Mouse (Mus musculus) kidney, postnatal 10 days (tissue): ENCODE data around the gene Adamts20.
"Not testable (repeated sequence)": the region's sequence is repeated elsewhere in the genome, so short reads cannot be mapped to it uniquely, and the experiment has no call there.

Experiments
- DNase-seq: peaks from one replicate; pipeline ENCODE4 v3.0.0; 2021; ENCODE audit warnings: mixed read lengths

The Adamts20 gene

DNA sequence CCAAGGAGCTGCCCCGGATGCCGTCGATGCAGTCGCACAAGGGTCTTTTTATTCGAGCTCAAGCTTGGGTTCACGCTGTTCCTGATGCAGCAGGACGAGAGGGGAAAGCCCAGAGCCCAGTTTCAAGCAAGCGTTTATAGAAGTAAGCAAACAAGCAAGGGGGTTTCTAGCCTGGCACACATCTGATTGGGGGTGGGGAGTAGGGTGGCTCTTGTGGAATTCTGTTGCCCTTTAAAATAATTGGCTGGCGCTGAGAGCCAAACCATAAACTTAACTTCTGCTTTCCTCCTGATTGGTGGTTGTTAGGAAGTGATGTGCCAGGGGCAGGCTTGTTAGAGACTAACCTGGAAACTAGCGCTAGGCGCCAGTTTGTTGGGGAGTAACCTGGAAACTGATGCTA, at the start of gene Adamts20:
Adamts20 (minus strand) TSS at position 101 of the 400 bp plus-strand sequence.
- no peak for DNase-seq

DNA sequence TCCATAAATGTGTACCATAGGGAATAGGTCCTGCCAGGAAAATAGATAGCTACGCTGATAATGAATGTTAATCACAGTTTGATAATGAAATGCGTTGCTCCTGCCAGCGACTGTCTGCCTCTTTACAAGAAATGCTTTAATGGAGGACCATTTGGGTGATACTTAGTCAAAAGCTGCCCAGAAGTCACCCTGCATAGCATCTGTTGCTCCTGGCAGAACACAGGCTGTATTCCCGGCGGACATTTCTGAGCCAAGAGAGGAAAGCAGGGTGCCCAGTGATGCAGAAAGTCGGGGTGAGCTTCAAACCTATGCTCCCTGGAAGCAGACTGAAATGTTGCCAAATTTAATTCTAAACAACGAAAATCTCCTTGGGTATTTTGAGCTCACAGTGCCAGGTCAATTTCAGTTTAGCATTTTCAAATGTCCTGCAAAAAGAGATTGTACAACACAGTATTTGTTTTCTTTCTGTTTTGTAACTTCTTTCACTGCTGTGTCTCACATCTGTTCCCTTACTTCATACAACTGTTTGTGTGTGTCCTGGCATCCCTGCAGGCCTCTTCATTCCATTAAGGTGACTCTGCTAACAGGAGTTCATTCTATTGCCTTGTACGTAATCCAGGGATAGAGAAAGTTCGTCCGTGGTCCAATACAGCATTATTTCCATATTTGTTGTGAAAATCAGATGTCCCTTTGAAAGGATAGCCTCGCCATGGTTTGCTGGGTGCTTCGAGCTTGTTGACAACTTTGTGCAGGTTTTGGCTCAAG, 38.4 kb upstream of the Adamts20 start:
- DNase-seq, result no peak

DNA sequence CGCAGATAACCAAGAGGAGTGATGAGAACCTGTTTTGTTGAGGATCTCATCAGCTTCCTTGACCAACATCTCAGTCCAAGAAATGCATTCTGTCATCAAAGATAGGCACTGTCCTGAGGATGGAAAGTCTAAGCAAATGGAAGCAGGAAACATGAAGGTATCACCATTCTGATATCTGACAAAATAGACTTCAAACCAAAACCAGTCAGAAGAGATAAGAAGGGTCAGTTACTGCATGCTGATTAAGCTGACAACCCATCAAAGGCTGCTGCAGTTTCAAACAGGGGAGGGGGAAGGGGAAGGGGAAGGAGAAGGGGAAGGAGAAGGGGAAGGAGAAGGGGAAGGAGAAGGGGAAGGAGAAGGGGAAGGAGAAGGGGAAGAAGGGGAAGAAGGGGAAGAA, 34.0 kb upstream of the Adamts20 start:
- DNase-seq, result no peak

DNA sequence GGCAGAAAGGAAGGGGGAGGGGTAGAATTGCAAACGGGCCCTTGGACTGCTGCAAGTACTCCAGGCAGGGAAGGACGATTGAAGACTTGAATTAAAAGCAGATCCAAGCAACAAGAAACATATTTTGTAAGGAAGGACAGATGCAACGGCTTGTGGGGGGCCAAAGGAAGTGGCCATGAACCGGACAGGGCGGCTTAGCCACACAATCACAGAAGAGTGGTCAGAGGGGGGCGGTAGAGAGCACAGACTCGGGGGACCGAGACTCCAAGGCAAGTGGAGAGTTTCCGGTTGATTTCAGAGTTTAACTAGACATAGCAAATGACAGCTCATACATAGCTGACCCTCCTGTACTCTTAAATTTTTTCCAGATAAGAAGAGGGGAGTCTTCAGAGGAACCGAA, 30.7 kb upstream of the Adamts20 start:
- no peak for DNase-seq

GRCm38 (mm10) chr15:94494445-94494844, 29.2 kb upstream of the Adamts20 start:
- no peak for DNase-seq

- no peak for DNase-seq
Measured at GRCm38 (mm10) chr15:94489433-94489832, 24.2 kb upstream of the Adamts20 start.

DNA sequence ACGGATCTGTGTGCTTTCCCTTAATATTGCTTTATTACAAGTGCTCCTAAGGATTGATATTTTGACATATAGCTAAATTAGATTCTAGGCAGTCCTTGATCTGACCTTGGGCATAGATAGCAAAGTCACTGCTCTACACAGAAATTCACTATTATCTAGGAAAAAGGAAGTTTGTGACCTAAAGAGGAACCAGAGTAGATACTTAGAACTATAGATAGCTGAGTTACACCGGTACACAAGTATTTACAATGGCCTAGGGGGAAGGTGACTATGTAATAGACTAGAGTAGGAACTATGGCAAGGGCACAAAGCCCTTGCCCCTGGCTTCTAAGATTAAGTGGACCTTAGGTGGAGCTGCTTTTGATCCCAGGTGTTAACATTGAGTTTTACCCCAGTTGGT, 22.8 kb upstream of the Adamts20 start:
- not testable (repeated sequence) for DNase-seq

- DNase-seq, result no peak
Measured at GRCm38 (mm10) chr15:94482555-94482954, 17.3 kb upstream of the Adamts20 start.

- DNase-seq, result no peak
Measured at GRCm38 (mm10) chr15:94480792-94481191, 15.6 kb upstream of the Adamts20 start.

DNA sequence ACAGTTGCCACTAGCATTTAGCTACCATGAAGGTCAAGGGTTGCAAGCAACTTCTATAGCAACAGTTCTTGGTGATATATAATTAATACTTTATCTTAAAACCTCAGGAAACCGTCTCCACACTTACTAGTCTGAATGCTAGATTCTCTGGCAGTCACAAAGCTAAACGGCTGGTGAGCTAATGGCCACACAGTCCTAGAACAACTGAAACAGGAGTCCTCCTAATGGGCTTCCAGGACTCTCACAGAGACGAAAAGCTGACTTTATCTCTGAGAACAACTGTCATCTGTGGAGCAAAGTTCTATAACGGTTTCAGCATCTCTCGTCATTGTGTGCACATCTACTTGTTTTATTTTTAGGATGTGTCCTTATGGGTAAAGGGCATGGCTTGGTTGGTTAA, 15.0 kb upstream of the Adamts20 start:
- no peak for DNase-seq

DNA sequence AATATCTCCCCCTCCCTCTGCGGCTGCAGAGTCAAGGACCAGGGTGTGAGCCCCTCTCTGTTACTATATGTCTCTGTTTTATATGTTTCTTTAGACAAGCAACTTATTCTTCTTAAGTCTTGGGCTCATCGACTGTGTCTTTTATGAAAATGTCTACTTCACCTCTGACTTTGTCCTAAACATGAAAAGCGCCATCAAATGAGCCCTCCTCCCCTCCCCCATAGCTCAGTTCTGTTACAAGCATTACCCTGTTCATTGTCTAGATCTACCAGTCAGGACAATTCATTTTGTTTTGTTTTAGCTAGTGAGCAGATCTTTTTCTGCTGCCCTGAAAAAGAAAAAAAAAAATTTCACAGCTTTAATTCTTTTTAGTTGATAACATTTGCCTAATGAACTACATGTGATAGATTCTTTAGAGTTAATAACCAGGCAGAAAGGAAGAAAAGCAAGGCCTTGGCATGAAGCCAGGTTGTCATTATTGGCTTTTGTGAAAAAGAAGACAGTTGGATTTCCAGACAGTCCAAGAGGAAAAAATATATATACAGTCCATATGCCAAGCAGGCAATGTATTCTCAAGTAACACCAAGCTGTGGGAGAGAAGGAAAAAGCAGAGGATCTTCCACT, 14.4 kb upstream of the Adamts20 start:
- DNase-seq, result no peak

GRCm38 (mm10) chr15:94478706-94479105, 13.5 kb upstream of the Adamts20 start:
- no peak for DNase-seq

DNA sequence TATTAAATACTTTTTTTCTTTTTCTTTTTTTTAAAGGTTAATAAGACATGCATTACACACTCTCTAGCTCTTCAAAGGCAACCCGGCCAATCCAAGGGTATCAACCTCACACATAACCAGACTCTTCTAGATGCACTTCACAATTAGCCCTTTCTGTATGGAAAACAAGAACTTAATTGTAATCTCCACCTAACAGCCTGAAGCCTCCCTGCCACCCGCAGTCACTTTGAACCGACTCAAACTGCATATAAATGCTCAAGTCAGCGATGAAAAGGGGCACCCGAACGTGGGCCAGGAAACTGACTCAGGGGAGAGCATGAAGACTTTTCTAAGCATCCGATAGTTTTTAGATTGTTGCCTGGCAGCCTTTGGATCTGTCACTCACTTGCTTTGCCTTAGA, 12.1 kb upstream of the Adamts20 start:
- no peak for DNase-seq

DNA sequence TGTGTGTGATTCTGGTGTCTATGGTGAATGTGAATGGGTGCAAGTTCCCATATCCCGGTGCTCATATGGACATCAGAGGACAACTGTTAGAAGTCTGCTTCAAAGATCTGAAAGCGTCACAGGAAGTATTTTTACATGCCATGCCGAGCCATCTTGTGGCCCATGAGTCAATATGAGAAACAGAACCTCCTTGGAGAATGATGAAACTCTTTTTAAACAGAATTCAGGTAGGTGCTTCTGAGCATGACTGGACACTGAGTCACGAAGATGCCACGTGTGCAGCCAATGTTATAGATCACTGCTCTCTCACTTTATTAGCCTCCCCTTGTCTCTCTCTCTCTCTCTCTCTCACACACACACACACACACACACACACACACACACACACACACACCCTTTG, 10.8 kb upstream of the Adamts20 start:
- DNase-seq, result no peak

DNA sequence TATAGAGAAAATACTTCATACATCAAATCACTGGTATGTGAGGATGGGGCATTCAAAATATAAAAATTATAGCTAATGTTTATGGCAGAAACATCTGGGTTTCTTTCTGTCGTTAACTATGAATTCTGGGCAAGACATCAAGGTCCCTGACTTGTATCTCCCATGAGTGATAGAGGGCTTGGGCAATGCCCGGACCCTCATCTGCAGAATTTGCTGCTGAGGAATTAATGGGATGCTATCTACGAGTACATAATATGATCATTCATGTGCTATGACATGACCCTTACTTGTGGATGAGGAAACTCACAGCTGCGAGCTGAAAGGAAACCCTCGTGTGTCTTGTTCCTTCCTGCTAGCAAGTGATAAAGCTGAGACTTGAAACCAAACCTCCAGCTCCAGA, 5.1 kb upstream of the Adamts20 start:
- DNase-seq, result no peak

GRCm38 (mm10) chr15:94464881-94465280, 337 bp downstream of the Adamts20 start:
- DNase-seq, result no peak

GRCm38 (mm10) chr15:94463251-94463650, 2.0 kb downstream of the Adamts20 start:
- DNase-seq, result peak; percentile 58

DNA sequence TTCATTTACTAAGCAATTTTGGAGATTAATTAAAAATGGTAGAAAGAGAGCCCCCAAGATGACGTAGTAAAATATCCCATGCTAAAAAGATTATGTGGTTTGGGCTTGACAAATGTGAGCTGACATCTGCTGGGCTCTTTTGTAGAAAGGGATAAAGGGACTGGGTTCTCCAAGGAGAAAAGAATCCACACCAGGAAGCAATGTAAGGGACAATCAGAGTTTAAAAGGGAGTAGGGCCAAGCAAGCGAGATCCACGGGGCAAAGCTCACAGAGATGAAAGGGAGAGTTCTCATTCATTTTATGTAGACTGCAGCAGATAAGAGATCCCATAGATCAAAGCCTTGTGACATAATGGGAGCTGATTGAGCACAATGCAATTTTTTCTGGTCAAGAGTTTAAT, 3.0 kb downstream of the Adamts20 start:
- no peak for DNase-seq

GRCm38 (mm10) chr15:94461166-94461565, 4.1 kb downstream of the Adamts20 start:
- DNase-seq, result no peak

- DNase-seq, result no peak
Measured at GRCm38 (mm10) chr15:94457636-94458390, 7.4 kb downstream of the Adamts20 start.

- DNase-seq, result no peak
Measured at GRCm38 (mm10) chr15:94452848-94453247, 12.4 kb downstream of the Adamts20 start.

GRCm38 (mm10) chr15:94451600-94451999, 13.6 kb downstream of the Adamts20 start:
- DNase-seq, result no peak

- DNase-seq, result peak; percentile 35
Measured at GRCm38 (mm10) chr15:94444437-94445136, 20.6 kb downstream of the Adamts20 start.
